Mouse (Mus musculus) ZHBTc4 (cell line): ENCODE data around the gene Defb33.
A peak's percentile ranks its signal among the peaks of the same experiment; 100 is the strongest.

ENCODE experiments used
- DNase-seq: peaks from one replicate; pipeline ENCODE4 v3.0.0-alpha.2; 2011; ENCODE audit warnings: low read depth, low spot score

The Defb33 gene

DNA sequence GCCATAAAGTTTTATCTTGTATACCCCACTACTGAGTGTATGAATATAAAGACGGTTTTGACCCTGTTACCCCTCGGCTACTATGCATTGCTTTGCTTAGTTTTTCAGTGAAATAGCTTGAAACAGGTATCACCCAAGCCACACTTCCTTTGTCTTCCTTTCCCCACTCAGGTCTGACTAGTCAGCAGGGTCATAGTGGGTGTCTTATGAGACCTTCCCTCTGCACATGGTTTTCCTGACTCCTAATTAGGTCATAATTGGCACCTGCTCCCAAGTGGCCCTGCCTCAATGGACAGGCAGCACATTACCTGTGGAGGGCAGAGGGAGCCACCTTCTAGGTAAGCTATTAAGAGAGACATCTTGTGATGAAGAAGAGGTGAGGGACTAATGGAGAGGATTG, at the start of gene Defb33:
TSS of gene Defb33 (plus strand) at position 301 of the 400 bp plus-strand sequence.
- no peak for DNase-seq

DNA sequence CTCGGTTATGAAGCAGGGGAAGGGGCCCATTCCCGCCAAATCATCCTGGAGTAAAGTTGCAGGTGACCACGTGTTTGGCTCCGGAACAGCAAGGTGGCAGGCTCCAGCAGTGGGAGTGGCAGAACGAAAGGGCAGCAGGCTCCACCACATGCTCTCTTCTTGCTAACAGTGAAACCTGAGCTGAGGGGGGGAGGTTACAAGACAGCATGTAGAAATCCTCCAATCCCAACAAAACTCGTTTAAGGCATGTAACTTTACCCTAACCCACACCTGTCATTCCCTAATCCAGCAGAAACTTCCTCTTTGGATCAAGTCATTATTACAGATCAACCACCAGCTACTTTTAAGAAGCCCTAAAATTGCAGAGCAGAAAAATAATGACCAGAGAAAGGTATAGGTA, 17.9 kb upstream of the Defb33 start:
- peak; percentile 11 for DNase-seq

DNA sequence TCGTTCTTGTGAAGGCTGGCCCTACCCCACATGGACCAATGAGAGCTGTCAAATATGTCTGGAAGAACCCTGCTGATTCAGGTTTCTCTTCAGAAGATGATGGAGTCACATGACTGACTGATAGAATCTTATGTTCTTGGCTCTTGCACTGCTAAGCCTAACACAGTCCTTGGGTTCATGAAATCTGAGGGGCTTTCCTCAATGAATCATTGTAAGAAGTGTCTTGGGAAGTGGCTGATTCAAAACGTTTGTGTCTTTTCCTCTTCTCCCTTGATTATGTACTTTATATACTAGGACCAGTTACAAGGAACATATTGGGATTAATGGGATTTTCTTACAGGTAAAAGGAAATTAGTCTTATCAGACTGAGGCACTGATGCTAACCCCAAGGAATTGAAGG, 10.1 kb downstream of the Defb33 start, which contains the start of gene Gm15056:
TSS of gene Gm15056 (minus strand) at position 101 of the 400 bp plus-strand sequence.
- DNase-seq, result no peak

DNA sequence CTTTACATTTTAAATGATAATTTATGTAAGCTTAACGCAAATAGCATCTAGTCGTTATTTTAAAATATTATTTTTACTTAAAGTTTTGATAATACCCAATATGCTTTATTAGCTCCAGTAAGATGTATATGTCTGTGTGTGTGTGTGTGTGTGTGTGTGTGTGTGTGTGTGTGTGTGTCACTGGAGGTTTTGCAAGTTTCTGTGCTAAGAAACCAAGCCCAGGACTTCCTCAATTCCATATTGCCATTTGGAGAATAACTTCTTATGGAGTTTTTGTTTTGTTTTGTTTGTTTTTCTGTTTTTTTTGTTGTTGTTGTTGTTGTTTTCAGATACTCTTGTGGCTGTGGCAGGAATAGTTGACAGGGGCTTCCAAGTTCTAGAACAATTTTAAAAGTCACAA, 14.7 kb downstream of the Defb33 start:
- no peak for DNase-seq

DNA sequence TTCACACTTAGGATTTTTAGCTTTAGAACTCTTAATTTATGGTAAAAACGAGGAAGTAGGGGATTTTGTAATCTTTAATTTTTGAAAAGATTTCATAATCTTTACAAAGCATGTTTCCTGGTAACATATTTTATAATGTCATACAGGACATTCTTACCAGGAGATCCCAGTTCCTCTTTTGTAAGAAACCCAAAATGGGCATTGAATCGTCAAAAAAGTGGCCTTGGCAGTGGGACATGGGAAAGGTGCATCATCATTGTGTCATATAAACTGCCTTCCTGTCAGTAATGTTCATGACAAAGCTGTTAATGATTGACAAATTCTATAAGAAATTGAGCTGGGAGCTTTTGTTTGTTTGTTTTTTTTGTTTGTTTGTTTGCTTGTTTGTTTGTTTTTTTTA, 15.8 kb downstream of the Defb33 start:
- DNase-seq, result no peak

DNA sequence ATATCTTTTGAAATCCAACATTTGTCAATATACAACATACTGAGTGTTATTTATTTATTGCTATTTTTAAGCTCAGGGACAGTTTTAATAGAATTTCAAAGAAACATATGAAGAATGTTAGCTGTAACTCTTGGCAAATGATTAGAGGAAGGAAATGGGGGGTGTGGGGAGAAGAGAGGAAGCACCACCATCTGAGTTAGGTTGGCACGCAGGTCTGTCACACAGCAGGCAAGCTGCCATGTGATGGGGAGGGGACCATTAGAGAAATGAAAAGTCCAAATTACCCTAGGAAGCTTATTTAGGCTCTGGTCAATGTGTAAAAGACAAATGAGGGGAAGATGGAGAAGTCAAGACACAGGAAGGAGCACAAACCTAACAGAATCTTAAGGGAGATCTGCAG, 19.8 kb downstream of the Defb33 start:
- DNase-seq, result no peak

DNA sequence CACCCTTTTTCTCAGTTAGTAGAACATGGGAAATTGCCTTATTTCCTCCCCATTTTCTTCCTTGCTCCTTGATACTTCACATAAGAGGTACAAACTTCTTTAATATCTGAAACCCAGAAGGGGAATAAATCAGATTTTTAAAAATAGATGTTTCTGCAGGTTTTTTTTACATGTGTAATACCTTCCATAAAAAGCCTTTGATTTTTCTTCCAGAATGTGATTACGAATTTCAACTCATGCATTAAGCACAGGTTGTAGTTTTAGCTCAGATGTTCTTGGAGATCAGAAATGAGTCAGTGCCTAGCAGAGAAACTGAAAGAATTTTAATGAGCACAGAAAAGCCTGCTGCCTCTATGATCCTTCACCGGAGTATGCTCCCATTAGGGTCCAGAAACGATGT, 29.5 kb downstream of the Defb33 start, which contains the start of gene Gm6040:
TSS of gene Gm6040 (minus strand) at position 101 of the 400 bp plus-strand sequence.
- no peak for DNase-seq

DNA sequence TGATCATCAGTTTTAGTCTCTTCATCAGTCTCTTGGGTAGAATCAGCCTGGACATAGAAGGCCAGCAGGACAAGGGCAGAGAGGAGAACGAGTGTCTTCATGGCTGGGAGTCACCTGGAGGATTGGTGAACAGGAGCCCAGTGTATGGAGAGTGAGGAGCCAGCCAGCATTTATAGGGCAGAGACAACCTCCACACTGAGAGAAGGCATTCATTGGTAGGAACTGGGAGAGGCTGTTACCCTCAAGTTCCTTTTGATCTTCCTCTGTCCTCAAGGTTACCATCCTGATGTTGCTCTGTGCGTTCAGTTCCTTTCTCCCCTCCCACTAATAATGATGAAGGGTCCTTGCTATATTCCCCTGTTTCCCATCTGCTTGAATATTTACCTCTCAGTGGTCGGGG, 52.1 kb downstream of the Defb33 start, which contains the start of gene AY761185:
TSS of gene AY761185 (minus strand) at position 101 of the 400 bp plus-strand sequence.
- no peak for DNase-seq
